Mouse (Mus musculus) spleen, postnatal 10 days (tissue): Measurements from ENCODE around the gene Camkk2.

Experiments used
- DNase-seq, 2 experiments: peaks; one replicate each; pipeline ENCODE4 v3.0.0; 2021 to 2022; ENCODE audit warnings: low spot score in 2 of 2

Gene Camkk2

GRCm38 (mm10) chr5:122698701-122699060, 80.5 kb downstream of the Camkk2 start:
- DNase-seq: no peak

- no peak for DNase-seq
These were observed 81.0 kb downstream of the Camkk2 start for GRCm38 (mm10) chr5:122698041-122698700.

GRCm38 (mm10) chr5:122695516-122695915, 83.7 kb downstream of the Camkk2 start:
- DNase-seq: no peak

- no peak for DNase-seq
These were observed 85.6 kb downstream of the Camkk2 start for GRCm38 (mm10) chr5:122693431-122694207.

- no peak for DNase-seq
These were observed 88.7 kb downstream of the Camkk2 start for GRCm38 (mm10) chr5:122690486-122690885.

GRCm38 (mm10) chr5:122689153-122689552, 90.1 kb downstream of the Camkk2 start:
- DNase-seq: no peak

GRCm38 (mm10) chr5:122687391-122687790, 91.8 kb downstream of the Camkk2 start:
- no peak for DNase-seq

GRCm38 (mm10) chr5:122683926-122684325, 95.3 kb downstream of the Camkk2 start:
- peak in 1 of 2 experiments; percentile 46 for DNase-seq

GRCm38 (mm10) chr5:122681276-122681675, 97.9 kb downstream of the Camkk2 start:
- DNase-seq: no peak
